Mouse (Mus musculus): ENCODE results near the gene Med17.

- TF ChIP-seq CTCF (IDR thresholded peaks at IDR 0.05; ENCODE audit: insufficient read depth, low read length): no peak
- TF ChIP-seq POLR2A (IDR thresholded peaks at IDR 0.05; ENCODE audit: borderline replicate concordance, extremely low read depth, low read depth, low read length): no peak
Measured at GRCm38 (mm10) chr9:15278343-15278742, 1.4 kb downstream of the Med17 start.
